Mouse (Mus musculus): ENCODE results near the gene Icam2. TPM values are rescaled to one million over a fixed set of nuclear protein-coding genes. Genes with fewer than 3 reads are reported as not detected.

The Icam2 gene
- total RNA-seq, 4 experiments from 2014 or later = 1.7 to 3.4 (median 2.4) TPM

GRCm38 (mm10) chr11:106391546-106392188 lies 3.8 kb upstream of the Icam2 start:
- DNase-seq (ENCODE audit: low spot score in 2 of 2) = peak; percentile 25 to 64

DNA sequence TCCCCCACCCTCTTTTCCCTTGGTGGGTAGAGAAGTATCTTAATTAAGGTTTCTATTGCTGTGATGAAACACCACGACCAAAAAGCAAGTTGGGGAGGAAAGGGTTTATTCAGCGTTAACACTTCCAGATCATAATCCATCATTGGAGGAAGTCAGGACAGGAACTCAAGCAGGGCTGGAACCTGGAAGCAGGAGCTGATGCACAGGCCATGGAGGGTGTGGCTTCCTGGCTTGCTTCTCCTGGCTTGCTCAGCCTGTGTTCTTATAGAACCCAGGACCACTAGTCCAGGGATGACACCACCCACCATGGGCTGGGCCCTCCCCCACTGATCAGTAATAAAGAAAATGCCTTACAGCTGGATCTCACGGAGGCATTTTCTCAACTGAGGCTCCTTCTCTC lies 2.9 kb upstream of the Icam2 start:
- no peak for DNase-seq (ENCODE audit: low spot score in 2 of 2)

- DNase-seq (ENCODE audit: low spot score in 2 of 2) = no peak
Measured at GRCm38 (mm10) chr11:106389611-106390010, 1.7 kb upstream of the Icam2 start.

DNA sequence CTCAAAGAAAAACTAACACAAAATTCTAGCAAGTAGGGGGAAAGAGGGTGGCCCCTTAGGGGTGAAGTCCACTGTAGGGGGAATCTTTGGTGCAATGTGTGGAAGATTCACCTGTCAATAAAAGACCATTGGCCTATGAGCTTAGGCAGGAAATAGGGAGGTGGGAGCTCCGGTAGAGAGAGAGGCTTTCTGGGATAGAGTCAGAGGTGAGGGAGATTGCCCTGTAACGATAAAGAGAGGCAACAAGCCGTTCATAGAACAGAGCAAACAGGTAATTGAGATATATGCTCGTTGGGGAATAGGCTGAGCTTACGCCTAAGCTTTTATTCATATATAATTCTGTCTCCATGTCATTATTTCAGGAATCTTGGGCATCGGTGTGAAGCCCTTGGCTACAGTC lies 855 bp downstream of the Icam2 start:
- DNase-seq (ENCODE audit: low spot score in 2 of 2) = no peak

GRCm38 (mm10) chr11:106386409-106386808 lies 1.5 kb downstream of the Icam2 start:
- no peak for DNase-seq (ENCODE audit: low spot score in 2 of 2)

DNA sequence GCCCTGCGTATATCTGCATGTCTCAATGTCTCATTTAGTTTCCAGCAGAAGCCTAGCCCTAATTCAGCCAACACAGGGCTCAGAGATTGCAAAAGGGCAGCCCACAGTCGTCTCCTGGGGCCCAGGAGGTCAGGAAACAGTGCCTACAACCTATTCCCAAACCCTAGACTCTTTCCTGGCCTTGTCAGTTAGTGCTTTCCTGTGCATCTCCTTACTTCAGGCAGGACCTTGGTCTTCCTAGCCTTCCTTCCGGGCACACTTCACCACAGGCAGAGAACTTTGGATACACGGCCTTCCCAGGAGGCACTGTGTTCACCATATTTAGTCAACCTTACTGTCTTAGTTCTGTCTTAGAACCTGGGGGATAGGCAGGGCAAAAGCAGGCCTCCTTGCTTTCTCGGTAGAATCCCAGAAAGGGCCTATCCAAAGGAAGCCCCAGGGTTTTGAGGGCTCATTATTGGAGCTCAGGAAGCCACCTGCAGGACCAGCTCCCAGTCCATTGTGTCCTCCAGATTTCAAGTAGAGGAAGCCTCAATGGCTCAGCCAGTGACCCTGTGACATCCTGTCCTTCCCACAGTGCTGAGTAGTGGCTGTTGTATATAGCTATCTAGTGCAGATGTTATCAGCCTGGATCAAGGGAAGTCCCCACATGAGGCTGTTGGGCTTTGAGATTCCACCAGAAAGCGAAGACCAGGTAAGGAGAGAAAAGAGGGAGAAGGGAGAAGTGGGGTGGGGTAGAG lies 4.7 kb downstream of the Icam2 start:
- DNase-seq (ENCODE audit: low spot score in 2 of 2) = no peak

- no peak for DNase-seq (ENCODE audit: low spot score in 2 of 2)
Measured at GRCm38 (mm10) chr11:106382424-106382823, 5.5 kb downstream of the Icam2 start.

DNA sequence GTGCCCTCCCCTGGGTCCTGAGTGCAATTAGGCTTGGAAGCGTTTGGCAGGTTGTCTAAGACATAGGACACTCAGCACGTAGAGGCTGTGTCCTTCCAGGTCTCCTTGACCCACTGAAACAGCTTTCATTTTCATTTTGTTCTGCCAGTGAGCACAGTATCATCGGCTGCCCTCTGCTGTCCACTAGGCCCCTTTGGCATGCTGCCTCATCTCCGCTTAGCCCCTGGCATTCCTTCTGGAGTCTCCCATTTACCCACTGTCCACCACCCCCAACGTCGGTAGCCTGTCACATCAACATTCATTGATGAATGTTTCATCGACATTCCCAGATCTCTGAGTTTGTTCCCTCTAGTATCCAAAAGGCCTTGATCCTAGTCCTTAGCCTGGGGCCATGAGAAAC lies 6.0 kb downstream of the Icam2 start:
- no peak for DNase-seq (ENCODE audit: low spot score in 2 of 2)

DNA sequence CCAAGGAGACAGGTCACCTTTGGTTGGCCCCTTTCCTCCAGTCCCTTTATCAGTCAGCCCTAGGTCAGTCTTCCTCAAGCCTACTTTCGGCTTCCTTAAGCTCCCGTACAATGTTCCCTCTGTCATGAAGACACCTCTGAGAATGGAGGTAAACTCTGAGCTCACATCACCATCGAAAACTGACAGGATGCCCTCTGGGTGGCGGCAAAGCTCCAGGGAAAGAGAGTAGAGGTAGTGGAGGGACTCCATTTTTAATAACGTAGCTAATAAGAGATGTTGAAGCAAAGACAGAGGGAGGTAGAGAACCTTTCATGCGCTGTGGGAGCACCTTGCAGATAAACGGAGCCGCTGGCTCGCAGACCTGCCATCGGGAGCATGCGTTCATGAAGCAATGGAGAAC lies 6.9 kb downstream of the Icam2 start:
- DNase-seq (ENCODE audit: low spot score in 2 of 2) = no peak

DNA sequence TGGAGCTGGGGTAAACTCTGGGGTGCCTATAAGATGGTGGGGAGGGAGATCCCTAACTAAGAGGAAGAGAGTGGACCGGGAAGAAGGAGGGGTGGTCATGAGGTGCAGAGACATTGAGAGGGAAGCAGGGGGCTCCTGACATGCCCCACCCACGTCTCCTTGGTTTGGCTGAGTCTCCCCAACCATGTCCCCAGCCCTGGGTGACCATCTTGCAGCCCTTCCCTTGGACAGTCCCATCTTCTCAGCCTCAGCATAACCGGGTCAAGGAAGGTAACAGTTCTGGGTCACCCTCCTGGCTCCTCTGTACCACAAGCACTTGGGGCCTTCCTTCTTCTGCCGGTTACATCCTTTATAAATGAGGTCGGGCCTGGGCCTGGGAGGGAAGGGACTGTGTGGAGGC lies 12.9 kb downstream of the Icam2 start:
- no peak for DNase-seq (ENCODE audit: low spot score in 2 of 2)

DNA sequence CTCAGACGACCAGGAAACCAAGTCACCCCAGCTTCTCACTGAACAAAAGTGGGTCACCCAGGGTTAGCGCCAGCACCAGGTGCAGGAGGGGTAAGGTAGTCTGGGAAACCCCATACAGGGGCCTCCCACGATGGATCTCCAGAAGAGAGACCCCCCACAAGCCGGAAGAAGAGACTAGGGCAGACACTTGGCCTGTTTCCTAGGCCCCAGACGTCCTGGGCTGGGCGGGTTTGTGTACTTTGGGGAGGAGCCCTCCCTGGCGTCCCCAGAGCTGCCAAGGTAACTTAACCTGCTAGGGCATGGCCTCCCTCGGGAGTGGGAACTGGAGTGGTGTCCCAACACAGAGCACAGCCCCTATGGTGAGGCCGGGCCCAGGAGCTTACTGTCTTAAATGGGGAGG lies 13.3 kb downstream of the Icam2 start:
- no peak for DNase-seq (ENCODE audit: low spot score in 2 of 2)

DNA sequence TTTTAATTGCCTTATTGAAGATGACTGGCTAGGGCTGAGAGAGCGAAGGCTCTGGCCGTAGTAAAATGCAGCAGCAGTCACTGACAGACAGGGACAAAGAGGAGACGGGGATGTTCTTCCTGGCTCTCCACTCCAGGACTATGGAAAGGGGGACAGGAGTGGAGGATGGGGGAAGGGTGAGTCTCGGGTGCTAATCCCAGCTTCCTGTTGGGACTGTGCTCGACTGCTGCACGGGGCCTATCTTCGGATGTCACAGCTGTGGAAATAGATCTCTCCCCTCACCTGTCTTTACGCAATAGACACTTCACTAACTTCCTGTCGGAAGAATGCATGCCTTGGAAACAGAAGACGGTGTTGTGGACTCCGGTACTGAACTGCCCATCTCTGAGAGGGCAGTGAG lies 13.9 kb downstream of the Icam2 start:
- no peak for DNase-seq (ENCODE audit: low spot score in 2 of 2)

- DNase-seq (ENCODE audit: low spot score in 2 of 2) = peak; percentile 77 to 78
Measured at GRCm38 (mm10) chr11:106366316-106366715, 21.6 kb downstream of the Icam2 start.

DNA sequence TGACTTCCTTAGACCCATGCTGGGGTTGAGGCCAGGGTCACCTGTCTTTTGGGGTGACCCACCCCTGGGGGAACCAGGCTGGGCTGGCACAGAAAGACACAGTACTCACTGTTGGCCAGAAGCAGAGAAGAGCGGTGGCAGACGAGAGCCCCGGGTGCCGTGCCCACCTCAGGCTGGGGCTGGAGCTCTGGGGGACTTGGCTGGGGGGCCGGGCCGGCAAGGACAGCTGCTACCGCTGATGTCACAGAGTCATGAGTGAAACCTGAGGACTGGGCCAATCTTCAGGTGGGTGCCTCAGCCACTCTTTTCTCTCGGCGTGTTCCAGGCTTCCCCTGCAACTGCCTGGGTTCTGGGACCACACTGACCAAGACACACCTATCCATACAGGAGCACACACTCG lies 22.5 kb downstream of the Icam2 start, which contains the start of gene Prr29:
Gene Prr29 (plus strand): TSS at position 107 of the 400 bp plus-strand sequence.
- no peak for DNase-seq (ENCODE audit: low spot score in 2 of 2)

GRCm38 (mm10) chr11:106364712-106365111 lies 23.2 kb downstream of the Icam2 start:
- no peak for DNase-seq (ENCODE audit: low spot score in 2 of 2)

DNA sequence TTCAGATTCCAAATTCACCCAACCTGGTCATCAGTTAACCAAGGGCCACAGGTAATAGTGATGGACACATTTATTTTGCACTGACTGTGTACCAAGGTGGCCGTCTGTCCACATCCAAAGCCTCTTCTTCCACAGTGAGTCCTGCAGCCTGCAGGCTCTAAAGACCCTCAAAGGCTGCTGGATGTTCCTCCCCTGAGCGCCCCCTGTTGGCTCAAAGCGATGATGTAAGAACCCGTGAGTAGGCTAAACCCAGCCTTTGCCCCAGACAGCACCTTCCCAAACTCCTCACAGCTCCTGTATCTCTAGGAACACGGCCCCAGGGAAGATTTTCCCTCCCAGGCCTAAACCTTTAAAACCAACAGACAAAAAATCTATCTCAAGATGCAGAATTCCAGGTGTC lies 28.5 kb downstream of the Icam2 start:
- no peak for DNase-seq (ENCODE audit: low spot score in 2 of 2)

DNA sequence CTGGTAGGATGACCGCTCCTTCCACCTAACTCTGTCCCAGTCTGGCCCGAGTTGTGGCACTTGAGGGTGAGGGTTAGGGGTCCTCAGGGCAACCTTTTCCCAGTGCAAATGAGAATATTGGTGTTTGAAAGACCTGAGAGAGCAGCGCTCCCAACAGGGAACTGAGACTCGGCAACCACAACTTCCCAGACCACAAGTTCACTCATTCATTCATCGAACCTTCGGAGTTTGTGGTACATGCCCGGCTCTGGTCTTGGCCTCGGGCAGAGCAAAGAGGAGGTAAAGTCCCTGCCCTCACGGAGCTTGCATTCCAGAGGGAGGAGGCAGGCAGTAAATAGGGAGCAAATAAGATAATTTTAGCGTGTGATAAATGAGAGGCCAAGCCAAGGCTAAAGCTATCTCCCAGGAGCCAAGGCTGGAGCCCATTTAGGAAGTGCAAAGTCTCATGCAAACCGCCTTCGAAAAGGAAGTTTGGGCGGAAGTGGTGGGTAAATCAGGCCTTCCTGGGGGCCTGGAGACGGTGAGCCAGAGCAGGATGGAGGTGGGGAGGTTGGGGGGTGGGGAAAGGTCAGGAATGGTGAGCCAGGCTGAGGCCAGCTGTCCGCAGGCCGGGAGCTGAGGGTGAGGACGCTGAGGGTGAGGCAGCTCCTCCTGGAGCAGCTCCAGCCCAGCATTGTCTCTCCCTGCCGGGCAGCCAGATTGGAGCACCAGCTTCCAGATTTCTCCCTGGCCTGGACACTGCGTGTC lies 32.3 kb downstream of the Icam2 start:
- no peak for DNase-seq (ENCODE audit: low spot score in 2 of 2)

DNA sequence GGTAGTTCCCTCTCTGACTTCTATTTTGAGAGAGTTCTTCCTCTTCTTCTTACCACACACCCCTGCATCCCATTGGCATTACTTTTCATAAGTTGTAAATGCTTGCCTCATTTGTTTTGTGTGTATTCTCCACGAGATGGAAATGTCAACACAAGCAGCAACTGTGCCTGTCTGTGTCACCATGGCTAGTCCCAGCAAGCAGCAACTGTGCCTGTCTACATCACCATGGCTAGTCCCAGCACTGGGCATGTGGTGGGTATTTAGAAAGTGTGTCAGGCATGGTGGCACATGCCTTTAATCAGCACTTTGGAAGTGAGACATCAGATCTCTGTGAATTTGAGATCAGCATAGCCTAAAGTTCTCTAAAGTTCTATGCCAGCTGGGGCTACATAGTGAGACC lies 33.7 kb downstream of the Icam2 start:
- no peak for DNase-seq (ENCODE audit: low spot score in 2 of 2)

GRCm38 (mm10) chr11:106353188-106353587 lies 34.7 kb downstream of the Icam2 start, which contains the start of gene Scn4a:
Scn4a (minus strand) TSS chr11:106353288.
- DNase-seq (ENCODE audit: low spot score in 2 of 2) = no peak

- DNase-seq (ENCODE audit: low spot score in 2 of 2) = no peak
Measured at GRCm38 (mm10) chr11:106351941-106352340, 35.9 kb downstream of the Icam2 start.

- no peak for DNase-seq (ENCODE audit: low spot score in 2 of 2)
Measured at GRCm38 (mm10) chr11:106351253-106351652, 36.6 kb downstream of the Icam2 start.

GRCm38 (mm10) chr11:106350853-106351252 lies 37.0 kb downstream of the Icam2 start:
- DNase-seq (ENCODE audit: low spot score in 2 of 2) = no peak
